In the genomic region with DNA sequence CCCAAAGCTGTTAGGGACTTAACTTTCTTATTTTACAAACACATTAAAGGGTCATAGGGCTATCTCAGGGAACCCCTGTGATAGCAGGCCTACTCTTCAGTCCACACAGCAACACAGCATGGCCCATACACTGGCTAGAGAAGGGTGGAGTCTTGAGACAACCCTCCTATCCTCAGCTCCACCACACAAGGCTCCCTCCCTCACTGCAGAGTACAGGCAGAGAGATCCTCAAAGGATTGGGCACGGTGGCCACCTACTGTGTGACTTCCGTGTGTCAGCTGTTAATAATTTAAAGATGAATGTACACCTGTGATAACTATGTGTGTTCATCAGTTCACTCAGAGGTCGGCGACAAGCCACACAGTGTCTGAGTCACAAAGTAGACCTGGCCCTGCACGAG, we compare ENCODE assay signal across 24 mouse cellular contexts.
"Had no signal": no experiment of that assay in that cellular context is flagged by ENCODE, and none has a peak within 500 bp of the region (broad histone marks: within the 10 kb centered on the region; RNA-seq: fewer than 3 reads in every experiment).

No protein-coding gene starts in this region.

- H3K9me3 ChIP-seq: heart, embryonic 13.5 days; heart, embryonic 15.5 days; hindbrain, embryonic 13.5 days; hindbrain, embryonic 15.5 days; kidney, embryonic 15.5 days; limb, embryonic 10.5 days; limb, embryonic 12.5 days had no signal

- H3K4me1 ChIP-seq: hindbrain, embryonic 13.5 days had no signal

- H3K4me2 ChIP-seq: heart, embryonic 11.5 days; heart, embryonic 13.5 days; heart, embryonic 15.5 days; hindbrain, embryonic 13.5 days; hindbrain, embryonic 15.5 days; kidney, embryonic 15.5 days; limb, embryonic 12.5 days; liver, embryonic 11.5 days had no signal

- H3K27me3 ChIP-seq: heart, embryonic 13.5 days; heart, embryonic 15.5 days; hindbrain, embryonic 15.5 days; kidney, embryonic 15.5 days had no signal

- DNase-seq: gastrocnemius, adult 2 months; gastrocnemius, postnatal 10 days; gastrocnemius, postnatal 25 days; heart, adult 18-20 months; heart, postnatal 14 days; heart, postnatal 36 days; kidney, adult 11 months; kidney, adult 2 months; kidney, adult 9 months; kidney, postnatal 14 days; kidney, postnatal 36 days; liver had no signal

- H3K9ac ChIP-seq: heart, embryonic 13.5 days; heart, embryonic 15.5 days; hindbrain, embryonic 13.5 days; hindbrain, embryonic 15.5 days; kidney, embryonic 15.5 days; limb, embryonic 12.5 days had no signal

- H3K27ac ChIP-seq: gastrocnemius, adult 2 months; heart, embryonic 13.5 days; heart, embryonic 15.5 days; hindbrain, embryonic 13.5 days; hindbrain, embryonic 15.5 days; hindbrain, postnatal 0 days; kidney, embryonic 15.5 days; kidney, postnatal 0 days; left cerebral cortex, adult 2 months; limb, embryonic 12.5 days had no signal

- ATAC-seq: hindbrain, postnatal 0 days had no signal

- H3K4me3 ChIP-seq: gastrocnemius, adult 2 months; heart, embryonic 13.5 days; heart, embryonic 15.5 days; hindbrain, embryonic 13.5 days; hindbrain, embryonic 15.5 days; kidney, embryonic 15.5 days; left cerebral cortex, adult 2 months; limb, embryonic 10.5 days; limb, embryonic 12.5 days had no signal

- H3K36me3 ChIP-seq: heart, embryonic 13.5 days; heart, embryonic 15.5 days; hindbrain, embryonic 13.5 days; hindbrain, embryonic 15.5 days; kidney, embryonic 15.5 days; limb, embryonic 10.5 days; limb, embryonic 12.5 days had no signal
